Comparison of ENCODE assay signal across 8 mouse cellular contexts in genomic region chr13:32800859-32801258, GRCm38 (mm10). TPM values are rescaled to one million over a fixed set of nuclear protein-coding genes. Genes with fewer than 3 reads are reported as not detected.
A peak's percentile ranks its signal among the peaks of the same experiment; 100 is the strongest.
DNase-seq lines count a peak whose midpoint lies in the region; ATAC-seq and TF ChIP-seq lines count a peak whose summit lies in the region.

No protein-coding gene starts in this region.

- H3K9me3 ChIP-seq in forebrain, embryonic 15.5 days: no peaks in the 10 kb centered on the region
- H3K9me3 ChIP-seq in liver, embryonic 13.5 days (replicated peaks): no peaks in the 10 kb centered on the region

- no peak for TF ChIP-seq POLR2A in cerebellum, adult 2 months (IDR thresholded peaks at IDR 0.05; ENCODE audit: borderline replicate concordance, insufficient read depth, low read length)

- no peak overlapping the region for H3K4me2 ChIP-seq in forebrain, embryonic 15.5 days (replicated peaks)
- H3K4me2 ChIP-seq in liver, embryonic 13.5 days: peak overlapping the region; percentile 99

- ATAC-seq in forebrain, embryonic 15.5 days (replicated peaks): no peak
- ATAC-seq in liver, embryonic 13.5 days (ENCODE audit: low read depth): no peak
- peak; percentile 71 for ATAC-seq in neutrophil, adult 5-6 weeks (ENCODE audit: extremely low read depth, insufficient number of reproducible peaks, low FRiP score, poor library complexity, severe bottlenecking)

- H3K9ac ChIP-seq in forebrain, embryonic 15.5 days (replicated peaks): peak overlapping the region; percentile 18; the same call in 1 of the 2 replicates
- H3K9ac ChIP-seq in liver, embryonic 13.5 days: peak overlapping the region; percentile 67; the same call in 1 of the 2 replicates

- no peaks in the 10 kb centered on the region for H3K27me3 ChIP-seq in cerebellum, adult 2 months (ENCODE audit: control insufficient read depth, insufficient read depth, low read length)
- H3K27me3 ChIP-seq in forebrain, embryonic 15.5 days: no peaks in the 10 kb centered on the region
- no peaks in the 10 kb centered on the region for H3K27me3 ChIP-seq in liver, embryonic 13.5 days

- TF ChIP-seq CTCF in cerebellum, adult 2 months (IDR thresholded peaks at IDR 0.05; ENCODE audit: borderline replicate concordance, insufficient read depth, low read depth, low read length): no peak

- H3K4me1 ChIP-seq in cerebellum, adult 2 months (ENCODE audit: control insufficient read depth, insufficient read depth, low read length): no peaks in the 10 kb centered on the region
- peaks cover 32% of the 10 kb centered on the region for H3K4me1 ChIP-seq in forebrain, embryonic 15.5 days
- H3K4me1 ChIP-seq in liver, embryonic 13.5 days (replicated peaks): peaks cover 26% of the 10 kb centered on the region

- peak; percentile 18 for DNase-seq in cerebellum, adult 11-12 months
- DNase-seq in cerebellum, adult 2 months: no peak
- peak; percentile 56 for DNase-seq in CD4-positive helper T cell, adult 2 months (ENCODE audit: low read depth, low spot score)
- DNase-seq in liver, embryonic 13.5 days: peak; percentile 32
- no peak for DNase-seq in gastrocnemius, postnatal 36 days
- no peak for DNase-seq in cerebellum, postnatal 4 days (ENCODE audit: low spot score in 2 of 2)

- no peak overlapping the region for H3K4me3 ChIP-seq in cerebellum, adult 2 months (replicated peaks; ENCODE audit: insufficient read depth, low read depth, low read length)
- no peak overlapping the region for H3K4me3 ChIP-seq in forebrain, embryonic 15.5 days
- H3K4me3 ChIP-seq in liver, embryonic 13.5 days (replicated peaks): peak overlapping the region; percentile 90

- intact Hi-C loops in gastrocnemius, postnatal 36 days (cut with DNase I): no loop called here

- H3K27ac ChIP-seq in cerebellum, adult 2 months (ENCODE audit: insufficient read depth, low read length): no peak overlapping the region
- no peak overlapping the region for H3K27ac ChIP-seq in forebrain, embryonic 15.5 days (replicated peaks)
- H3K27ac ChIP-seq in liver, embryonic 13.5 days: no peak overlapping the region

- H3K36me3 ChIP-seq in forebrain, embryonic 15.5 days: no peaks in the 10 kb centered on the region
- peaks cover 4% of the 10 kb centered on the region for H3K36me3 ChIP-seq in liver, embryonic 13.5 days

RNA-seq across cellular contexts. Expression of gene Wrnip1, which starts 1.0 kb away (rescaled TPM):
- polyA plus RNA-seq in cerebellum, adult 2 months (2012; rRNA removed): 57.2 and 63.7 TPM in 2 replicates
- polyA plus RNA-seq in forebrain, embryonic 15.5 days (2015; fragmentation: Nextera tagmentation; extraction: Ambion mirVana): 37.6 and 39.3 TPM in 2 replicates
- 11.1 and 14.0 TPM in 2 replicates for polyA plus RNA-seq in liver, embryonic 13.5 days (2015; fragmentation: Nextera tagmentation; extraction: Ambion mirVana)
- total RNA-seq in neutrophil, adult 5-6 weeks (2017): 25.8 and 39.8 TPM in 2 replicates
- total RNA-seq in gastrocnemius, postnatal 36 days (2021): 1 to 10 TPM; 5.9 to 7.4 TPM

RNA-seq across cellular contexts. Expression of gene D930007J09Rik, which starts 1.8 kb away (rescaled TPM):
- 0.88 TPM in 1 of 2 replicates, not detected in the other for polyA plus RNA-seq in cerebellum, adult 2 months (2012; rRNA removed)
- not detected in 2 replicates for polyA plus RNA-seq in forebrain, embryonic 15.5 days (2015; fragmentation: Nextera tagmentation; extraction: Ambion mirVana)
- not detected in 2 replicates for polyA plus RNA-seq in liver, embryonic 13.5 days (2015; fragmentation: Nextera tagmentation; extraction: Ambion mirVana)
- not detected in 2 replicates for total RNA-seq in neutrophil, adult 5-6 weeks (2017)
- total RNA-seq in gastrocnemius, postnatal 36 days (2021): not detected

RNA-seq across cellular contexts. Expression of gene Mylk4, which starts 17.1 kb away (rescaled TPM):
- polyA plus RNA-seq in cerebellum, adult 2 months (2012; rRNA removed): 0.19 and 0.21 TPM in 2 replicates
- 0.06 TPM in 1 of 2 replicates, not detected in the other for polyA plus RNA-seq in forebrain, embryonic 15.5 days (2015; fragmentation: Nextera tagmentation; extraction: Ambion mirVana)
- 0.02 and 0.06 TPM in 2 replicates for polyA plus RNA-seq in liver, embryonic 13.5 days (2015; fragmentation: Nextera tagmentation; extraction: Ambion mirVana)
- total RNA-seq in neutrophil, adult 5-6 weeks (2017): not detected in 2 replicates
- 1,000 to 10,000 TPM; 1,458 to 1,785 TPM for total RNA-seq in gastrocnemius, postnatal 36 days (2021)

RNA-seq across cellular contexts. Expression of gene Serpinb1a, which starts 50.1 kb away (rescaled TPM):
- 24.4 and 31.1 TPM in 2 replicates for polyA plus RNA-seq in cerebellum, adult 2 months (2012; rRNA removed)
- polyA plus RNA-seq in forebrain, embryonic 15.5 days (2015; fragmentation: Nextera tagmentation; extraction: Ambion mirVana): 0.67 and 1.6 TPM in 2 replicates
- 16.1 and 16.5 TPM in 2 replicates for polyA plus RNA-seq in liver, embryonic 13.5 days (2015; fragmentation: Nextera tagmentation; extraction: Ambion mirVana)
- 330 and 346 TPM in 2 replicates for total RNA-seq in neutrophil, adult 5-6 weeks (2017)
- total RNA-seq in gastrocnemius, postnatal 36 days (2021): 1 to 10 TPM; 2.6 to 6.0 TPM

Comparison
In these comparisons a context has a peak if more than half of its experiments do, and no peak if none do; other contexts are left out.
1. DNase-seq: peak in cerebellum, adult 11-12 months (single experiment), CD4-positive helper T cell, adult 2 months (single experiment) and liver, embryonic 13.5 days (single experiment); none in cerebellum, adult 2 months (0 of 2), gastrocnemius, postnatal 36 days (0 of 2) and cerebellum, postnatal 4 days (0 of 2).